Mouse (Mus musculus) adipocyte (in vitro differentiated cells): ENCODE measurements at regions not wholly inside any gene's neighbourhood (a gene's known extent, or its start where the extent isn't known, plus 50 kb on each side); places are given as distances from the start of the nearest gene placed in this dataset.

Source experiments
- DNase-seq: peaks from one replicate; pipeline ENCODE4 v3.0.0-alpha.2; 2016; ENCODE audit warnings: low spot score

- no peak for DNase-seq
Observed at GRCm38 (mm10) chr6:104040450-104040849, 452.1 kb upstream of the Cntn6 start.

- DNase-seq: no peak
Observed at GRCm38 (mm10) chr6:104055996-104056395, 436.6 kb upstream of the Cntn6 start.

- DNase-seq: no peak
Observed at GRCm38 (mm10) chr6:104061692-104062263, 430.8 kb upstream of the Cntn6 start.

GRCm38 (mm10) chr6:104080581-104080980 is 412.0 kb upstream of the Cntn6 start:
- DNase-seq: no peak

- no peak for DNase-seq
Observed at GRCm38 (mm10) chr6:104082242-104082641, 410.3 kb upstream of the Cntn6 start.

- no peak for DNase-seq
Observed at GRCm38 (mm10) chr6:104108386-104108785, 384.2 kb upstream of the Cntn6 start.
